Mouse (Mus musculus) mature B cell (primary cell): ENCODE results near the gene Phgr1.

Experiments
- in situ Hi-C: fragments of 300-500 bp; cut with MboI; formaldehyde crosslinking; loops from 2 replicates; pipeline ENCODE4 v1.14.3; 2019

Phgr1 gene

GRCm38 (mm10) chr2:118772158-118772874 is at the start of gene Phgr1:
Gene Phgr1, plus strand, starts transcription at chr2:118772769.
- in situ Hi-C loops: loop anchor here (25.0 kb wide), 1 partner anchor 115 kb away; no protein-coding TSS in a partner anchor

- in situ Hi-C loops: no loop called here
Observed at GRCm38 (mm10) chr2:118723693-118724486, 48.7 kb upstream of the Phgr1 start.

GRCm38 (mm10) chr2:118725511-118725910 is 47.1 kb upstream of the Phgr1 start:
- in situ Hi-C loops: no loop called here

- in situ Hi-C loops: no loop called here
Observed at GRCm38 (mm10) chr2:118726873-118727272, 45.7 kb upstream of the Phgr1 start.

- in situ Hi-C loops: no loop called here
Observed at GRCm38 (mm10) chr2:118727911-118728310, 44.7 kb upstream of the Phgr1 start.

GRCm38 (mm10) chr2:118728337-118728736 is 44.2 kb upstream of the Phgr1 start, which contains the start of gene Plcb2:
Gene Plcb2, minus strand, starts transcription at chr2:118728438.
- in situ Hi-C loops: no loop called here

GRCm38 (mm10) chr2:118729194-118729593 is 43.4 kb upstream of the Phgr1 start:
- in situ Hi-C loops: no loop called here

- in situ Hi-C loops: no loop called here
Observed at GRCm38 (mm10) chr2:118729816-118730621, 42.5 kb upstream of the Phgr1 start.

- in situ Hi-C loops: no loop called here
Observed at GRCm38 (mm10) chr2:118730622-118730915, 42.0 kb upstream of the Phgr1 start.

- in situ Hi-C loops: no loop called here
Observed at GRCm38 (mm10) chr2:118731981-118732380, 40.6 kb upstream of the Phgr1 start.

- in situ Hi-C loops: no loop called here
Observed at GRCm38 (mm10) chr2:118733341-118733740, 39.2 kb upstream of the Phgr1 start.

GRCm38 (mm10) chr2:118740341-118740740 is 32.2 kb upstream of the Phgr1 start:
- in situ Hi-C loops: no loop called here

- in situ Hi-C loops: no loop called here
Observed at GRCm38 (mm10) chr2:118741183-118741582, 31.4 kb upstream of the Phgr1 start.

GRCm38 (mm10) chr2:118743261-118743943 is 29.2 kb upstream of the Phgr1 start:
- in situ Hi-C loops: no loop called here

- in situ Hi-C loops: no loop called here
Observed at GRCm38 (mm10) chr2:118744621-118745020, 27.9 kb upstream of the Phgr1 start.

- in situ Hi-C loops: no loop called here
Observed at GRCm38 (mm10) chr2:118745232-118745884, 27.2 kb upstream of the Phgr1 start, which contains the start of gene Inafm2. Gene Inafm2, plus strand, starts transcription at chr2:118745758.

GRCm38 (mm10) chr2:118745915-118746901 is 26.4 kb upstream of the Phgr1 start:
- in situ Hi-C loops: no loop called here

GRCm38 (mm10) chr2:118747301-118747960 is 25.1 kb upstream of the Phgr1 start:
- in situ Hi-C loops: no loop called here

- in situ Hi-C loops: no loop called here
Observed at GRCm38 (mm10) chr2:118749341-118749884, 23.2 kb upstream of the Phgr1 start.
